Mouse (Mus musculus) liver, embryonic 14.5 days (tissue): ENCODE data around the gene Inhbe. TPM values are rescaled to one million over a fixed set of nuclear protein-coding genes. Genes with fewer than 3 reads are reported as not detected.

ENCODE experiments used
- ATAC-seq: fragments of 200-750 bp; cut with Nextera tagmentation; 2 replicates; pipeline ENCODE4 v1.8.0; 2017; ENCODE audit warnings: moderate number of reproducible peaks, mild to moderate bottlenecking, moderate library complexity; ENCODE audit not compliant: insufficient read depth
- DNase-seq, 3 experiments: peaks; one replicate each; pipeline ENCODE4 v3.0.0-alpha.2; 2012 to 2013; ENCODE audit warnings: low read depth in 3 of 3, low spot score in 3 of 3
- H3K27ac ChIP-seq: fragments of 300-500 bp; sonication (generic); 2 replicates; pipeline ENCODE4 v1.5.1; 2014; ENCODE audit warnings: moderate library complexity, mild to moderate bottlenecking, control low read depth, inconsistent platforms
- H3K27me3 ChIP-seq: fragments of 300-500 bp; sonication (generic); 2 replicates; pipeline ENCODE4 v1.6.1; 2014; ENCODE audit warnings: mild to moderate bottlenecking, low read length, moderate library complexity; ENCODE audit not compliant: control insufficient read depth, insufficient read depth
- H3K36me3 ChIP-seq: fragments of 300-500 bp; sonication (generic); replicated peaks from 2 replicates; pipeline ENCODE4 v1.6.1; 2014; ENCODE audit warnings: low read depth; ENCODE audit not compliant: control insufficient read depth, insufficient read depth
- H3K4me1 ChIP-seq, 2 experiments: fragments of 200-500 bp in 1 of 2; fragments of 300-500 bp in 1 of 2; sonication (generic) in 1 of 2; replicated peaks; 2 replicates each; pipeline ENCODE4 v1.6.1; 2012 to 2014; ENCODE audit warnings: antibody characterized with exemption in 1 of 2, inconsistent platforms in 1 of 2, low read length in 1 of 2; ENCODE audit not compliant: control insufficient read depth in 2 of 2, insufficient read depth in 2 of 2
- H3K4me2 ChIP-seq: fragments of 300-500 bp; sonication (generic); 2 replicates; pipeline ENCODE4 v1.6.1; 2014; ENCODE audit warnings: low read depth, mild to moderate bottlenecking, control low read depth, moderate library complexity
- H3K4me3 ChIP-seq, 2 experiments: fragments of 200-500 bp in 1 of 2; fragments of 300-500 bp in 1 of 2; sonication (generic) in 1 of 2; 2 replicates each; pipeline ENCODE4 v1.5.1; 2012 to 2014; ENCODE audit warnings: low read depth in 2 of 2, low read length in 2 of 2, mild to moderate bottlenecking in 2 of 2, control low read depth in 1 of 2, inconsistent platforms in 1 of 2, moderate library complexity in 1 of 2; ENCODE audit not compliant: insufficient read depth in 1 of 2
- H3K9ac ChIP-seq: fragments of 300-500 bp; sonication (generic); replicated peaks from 2 replicates; pipeline ENCODE4 v1.6.1; 2014; ENCODE audit warnings: mild to moderate bottlenecking, control low read depth, moderate library complexity
- H3K9me3 ChIP-seq: fragments of 300-500 bp; sonication (generic); 2 replicates; pipeline ENCODE4 v1.6.1; 2016; ENCODE audit warnings: low read length, mixed read lengths; ENCODE audit not compliant: control insufficient read depth
- CTCF ChIP-seq: IDR thresholded peaks from 2 replicates; pipeline ENCODE4 v1.5.1; 2016; ENCODE audit warnings: antibody characterized with exemption, low read depth, control low read depth
- EP300 ChIP-seq: IDR thresholded peaks from 2 replicates; pipeline ENCODE4 v1.6.1; 2016; ENCODE audit warnings: antibody characterized with exemption, low read depth
- WGBS: fragments of 180-500 bp; shearing (Covaris S2); extraction: QIAGEN DNeasy Blood & Tissue Kit; methylation state at CpG from one replicate; pipeline ENCODE4 v1.1.7; 2014; ENCODE audit not compliant: insufficient replicate concordance; 5-methylcytosine and 5-hydroxymethylcytosine counted together
- polyA plus RNA-seq, 2 experiments: library from polyadenylated mRNA; depleted of rRNA in 1 of 2; stranded (reverse) in 1 of 2; unstranded in 1 of 2; fragments of >200 nt; fragmentation: Nextera tagmentation in 1 of 2; extraction: Ambion mirVana in 1 of 2; gene quantifications; 2 replicates each; pipeline versions ENCODE4 v1.2.1 to v1.2.3; 2012 to 2014

Gene Inhbe
- polyA plus RNA-seq (2012; rRNA removed) (0.59 and 0.61 TPM in 2 replicates), polyA plus RNA-seq (2014; fragmentation: Nextera tagmentation; extraction: Ambion mirVana) (0.28 and 0.38 TPM in 2 replicates)

- no peak within 1 kb of the TSS for H3K27ac ChIP-seq
- no peak within 1 kb of the TSS for H3K4me2 ChIP-seq
- no peak for DNase-seq
- no peaks in the 10 kb centered on the region for H3K9me3 ChIP-seq
- no peak for ATAC-seq
- no peaks in the 10 kb centered on the region for H3K36me3 ChIP-seq
- H3K27me3 ChIP-seq: no peaks in the 10 kb centered on the region; the same call in 1 of the 2 replicates
- H3K9ac ChIP-seq: no peak within 1 kb of the TSS
- no peak within 1 kb of the TSS for H3K4me3 ChIP-seq
- no peaks in the 10 kb centered on the region; a peak in 1 of 4 replicates for H3K4me1 ChIP-seq
- WGBS: 51% methylated on average over 18 of the region's 18 CpGs
- TF ChIP-seq CTCF: peak; percentile 58
- TF ChIP-seq EP300: no peak
These were observed at the start of gene Inhbe for GRCm38 (mm10) chr10:127353909-127354895. Gene Inhbe, minus strand, starts transcription at chr10:127354411.

- DNase-seq (no peak), ATAC-seq (no peak)
- TF ChIP-seq EP300: no peak
- peak; percentile 38; the same call in 1 of the 2 replicates for TF ChIP-seq CTCF
- H3K4me1 ChIP-seq: no peaks in the 10 kb centered on the region
- H3K27ac ChIP-seq: no peak overlapping the region
- H3K9ac ChIP-seq: no peak overlapping the region
- peaks cover 5% of the 10 kb centered on the region; the same call in 1 of the 2 replicates for H3K36me3 ChIP-seq
- H3K27me3 ChIP-seq: no peaks in the 10 kb centered on the region
- H3K4me3 ChIP-seq: no peak overlapping the region
- no peaks in the 10 kb centered on the region for H3K9me3 ChIP-seq
- no peak overlapping the region for H3K4me2 ChIP-seq
- 71% methylated on average over 6 of the region's 6 CpGs for WGBS
These were observed 37.6 kb upstream of the Inhbe start for GRCm38 (mm10) chr10:127391774-127392173.

GRCm38 (mm10) chr10:127381743-127382134, 27.5 kb upstream of the Inhbe start:
- no peaks in the 10 kb centered on the region for H3K27me3 ChIP-seq
- peak overlapping the region; percentile 76 for H3K9ac ChIP-seq
- peak overlapping the region; percentile 85 to 91; a peak in 2 of 4 replicates for H3K4me3 ChIP-seq
- no peak for ATAC-seq
- no peak overlapping the region; the same call in 1 of the 2 replicates for H3K27ac ChIP-seq
- 50% methylated on average over 2 of the region's 2 CpGs for WGBS
- peaks cover 3 to 12% of the 10 kb centered on the region in 2 experiments; a peak in 3 of 4 replicates for H3K4me1 ChIP-seq
- peak overlapping the region; percentile 74 for H3K4me2 ChIP-seq
- no peak for DNase-seq
- H3K9me3 ChIP-seq: no peaks in the 10 kb centered on the region
- H3K36me3 ChIP-seq: no peaks in the 10 kb centered on the region
- no peak for TF ChIP-seq CTCF
- no peak for TF ChIP-seq EP300

GRCm38 (mm10) chr10:127380767-127381742, 26.8 kb upstream of the Inhbe start:
- TF ChIP-seq CTCF (no peak), EP300 (no peak)
- Histone ChIP-seq H3K4me2 (peak overlapping the region; percentile 74), H3K4me3 (peak overlapping the region; percentile 85 to 91), H3K9ac (peak overlapping the region; percentile 76), H3K27ac (peak overlapping the region; percentile 54), H3K27me3 (no peaks in the 10 kb centered on the region), H3K4me1 (peaks cover 3 to 12% of the 10 kb centered on the region in 2 experiments; a peak in 3 of 4 replicates), H3K9me3 (no peaks in the 10 kb centered on the region), H3K36me3 (no peaks in the 10 kb centered on the region)
- 2% methylated on average over 66 of the region's 79 CpGs for WGBS
- peak; percentile 81 for ATAC-seq
- DNase-seq: peak in 1 of 3 experiments; percentile 19
